Mouse (Mus musculus): ENCODE data around the gene Rabgap1l. TPM values are rescaled to one million over a fixed set of nuclear protein-coding genes. Genes with fewer than 3 reads are reported as not detected.

Rabgap1l gene
- polyA plus RNA-seq, 1 experiment from 2014 or later: 13.6 TPM

- no peak overlapping the region for H3K9ac ChIP-seq (replicated peaks; ENCODE audit: low read length)
- no peaks in the 10 kb centered on the region for H3K9me3 ChIP-seq (replicated peaks; ENCODE audit: control insufficient read depth, low read length)
- no peaks in the 10 kb centered on the region for H3K4me1 ChIP-seq (ENCODE audit: control insufficient read depth, insufficient read depth, low read length)
- DNase-seq (ENCODE audit: low spot score): no peak
- H3K27me3 ChIP-seq (ENCODE audit: control insufficient read depth, insufficient read depth, low read length): no peaks in the 10 kb centered on the region
- 42% methylated on average over 5 of the region's 5 CpGs for WGBS
- H3K4me2 ChIP-seq (ENCODE audit: low read depth, low read length): no peak overlapping the region
- H3K4me3 ChIP-seq (ENCODE audit: low read depth, low read length): no peak overlapping the region
- no peak overlapping the region for H3K27ac ChIP-seq (replicated peaks; ENCODE audit: low read depth, low read length)
- no peak for ATAC-seq (replicated peaks; ENCODE audit: insufficient number of reproducible peaks, low FRiP score, low TSS enrichment, low read depth)
- H3K36me3 ChIP-seq (replicated peaks; ENCODE audit: control insufficient read depth, insufficient read depth, low read depth, low read length): no peaks in the 10 kb centered on the region
These were observed 467.5 kb downstream of the Rabgap1l start for GRCm38 (mm10) chr1:160325542-160325941.

GRCm38 (mm10) chr1:160320690-160321089 is 472.3 kb downstream of the Rabgap1l start:
- Histone ChIP-seq H3K27me3 (ENCODE audit: control insufficient read depth, insufficient read depth, low read length) (no peaks in the 10 kb centered on the region), H3K9ac (replicated peaks; ENCODE audit: low read length) (no peak overlapping the region), H3K4me2 (ENCODE audit: low read depth, low read length) (no peak overlapping the region), H3K9me3 (replicated peaks; ENCODE audit: control insufficient read depth, low read length) (no peaks in the 10 kb centered on the region), H3K4me3 (ENCODE audit: low read depth, low read length) (no peak overlapping the region), H3K36me3 (replicated peaks; ENCODE audit: control insufficient read depth, insufficient read depth, low read depth, low read length) (no peaks in the 10 kb centered on the region), H3K27ac (replicated peaks; ENCODE audit: low read depth, low read length) (no peak overlapping the region), H3K4me1 (ENCODE audit: control insufficient read depth, insufficient read depth, low read length) (no peaks in the 10 kb centered on the region)
- ATAC-seq (replicated peaks; ENCODE audit: insufficient number of reproducible peaks, low FRiP score, low TSS enrichment, low read depth): no peak
- no peak for DNase-seq (ENCODE audit: low spot score)
- 82% methylated on average over 1 of the region's 1 CpGs for WGBS

- WGBS: 72% methylated on average over 8 of the region's 8 CpGs
- DNase-seq (ENCODE audit: low spot score): no peak
These were observed 474.8 kb downstream of the Rabgap1l start for GRCm38 (mm10) chr1:160318057-160318725.

GRCm38 (mm10) chr1:160316239-160316638 is 476.8 kb downstream of the Rabgap1l start:
- no peak overlapping the region for H3K4me2 ChIP-seq (ENCODE audit: low read depth, low read length)
- DNase-seq (ENCODE audit: low spot score): no peak
- WGBS: 88% methylated on average over 2 of the region's 2 CpGs
- no peak overlapping the region for H3K27ac ChIP-seq (replicated peaks; ENCODE audit: low read depth, low read length)
- no peaks in the 10 kb centered on the region for H3K36me3 ChIP-seq (replicated peaks; ENCODE audit: control insufficient read depth, insufficient read depth, low read depth, low read length)
- H3K9me3 ChIP-seq (replicated peaks; ENCODE audit: control insufficient read depth, low read length): no peaks in the 10 kb centered on the region
- no peak overlapping the region for H3K4me3 ChIP-seq (ENCODE audit: low read depth, low read length)
- H3K4me1 ChIP-seq (ENCODE audit: control insufficient read depth, insufficient read depth, low read length): no peaks in the 10 kb centered on the region
- no peak overlapping the region for H3K9ac ChIP-seq (replicated peaks; ENCODE audit: low read length)
- no peaks in the 10 kb centered on the region for H3K27me3 ChIP-seq (ENCODE audit: control insufficient read depth, insufficient read depth, low read length)
- ATAC-seq (replicated peaks; ENCODE audit: insufficient number of reproducible peaks, low FRiP score, low TSS enrichment, low read depth): no peak

More at GRCm38 (mm10) chr1:160318057-160318725, 474.8 kb downstream of the Rabgap1l start:
- H3K9ac ChIP-seq (replicated peaks; ENCODE audit: low read length): no peak overlapping the region
- no peak overlapping the region for H3K4me3 ChIP-seq (ENCODE audit: low read depth, low read length)
- no peaks in the 10 kb centered on the region for H3K4me1 ChIP-seq (ENCODE audit: control insufficient read depth, insufficient read depth, low read length)
- no peaks in the 10 kb centered on the region for H3K9me3 ChIP-seq (replicated peaks; ENCODE audit: control insufficient read depth, low read length)
- no peaks in the 10 kb centered on the region for H3K36me3 ChIP-seq (replicated peaks; ENCODE audit: control insufficient read depth, insufficient read depth, low read depth, low read length)
- H3K27ac ChIP-seq (replicated peaks; ENCODE audit: low read depth, low read length): no peak overlapping the region
- H3K27me3 ChIP-seq (ENCODE audit: control insufficient read depth, insufficient read depth, low read length): no peaks in the 10 kb centered on the region
- no peak overlapping the region for H3K4me2 ChIP-seq (ENCODE audit: low read depth, low read length)
- no peak for ATAC-seq (replicated peaks; ENCODE audit: insufficient number of reproducible peaks, low FRiP score, low TSS enrichment, low read depth)

GRCm38 (mm10) chr1:160312658-160313057 is 480.4 kb downstream of the Rabgap1l start:
- Histone ChIP-seq H3K4me2 (ENCODE audit: low read depth, low read length) (no peak overlapping the region), H3K36me3 (replicated peaks; ENCODE audit: control insufficient read depth, insufficient read depth, low read depth, low read length) (no peaks in the 10 kb centered on the region), H3K9me3 (replicated peaks; ENCODE audit: control insufficient read depth, low read length) (no peaks in the 10 kb centered on the region), H3K27ac (replicated peaks; ENCODE audit: low read depth, low read length) (no peak overlapping the region), H3K27me3 (ENCODE audit: control insufficient read depth, insufficient read depth, low read length) (no peaks in the 10 kb centered on the region), H3K4me3 (ENCODE audit: low read depth, low read length) (no peak overlapping the region), H3K4me1 (ENCODE audit: control insufficient read depth, insufficient read depth, low read length) (no peaks in the 10 kb centered on the region), H3K9ac (replicated peaks; ENCODE audit: low read length) (no peak overlapping the region)
- ATAC-seq (replicated peaks; ENCODE audit: insufficient number of reproducible peaks, low FRiP score, low TSS enrichment, low read depth): no peak
- DNase-seq (ENCODE audit: low spot score): no peak
- WGBS: 95% methylated on average over 4 of the region's 4 CpGs

GRCm38 (mm10) chr1:160311861-160312260 is 481.1 kb downstream of the Rabgap1l start:
- ATAC-seq (replicated peaks; ENCODE audit: insufficient number of reproducible peaks, low FRiP score, low TSS enrichment, low read depth) (no peak), DNase-seq (ENCODE audit: low spot score) (no peak)
- H3K4me3 ChIP-seq (ENCODE audit: low read depth, low read length): no peak overlapping the region
- no peak overlapping the region for H3K9ac ChIP-seq (replicated peaks; ENCODE audit: low read length)
- no peak overlapping the region for H3K27ac ChIP-seq (replicated peaks; ENCODE audit: low read depth, low read length)
- H3K9me3 ChIP-seq (replicated peaks; ENCODE audit: control insufficient read depth, low read length): no peaks in the 10 kb centered on the region
- no peaks in the 10 kb centered on the region for H3K36me3 ChIP-seq (replicated peaks; ENCODE audit: control insufficient read depth, insufficient read depth, low read depth, low read length)
- H3K4me1 ChIP-seq (ENCODE audit: control insufficient read depth, insufficient read depth, low read length): no peaks in the 10 kb centered on the region
- H3K27me3 ChIP-seq (ENCODE audit: control insufficient read depth, insufficient read depth, low read length): no peaks in the 10 kb centered on the region
- no peak overlapping the region for H3K4me2 ChIP-seq (ENCODE audit: low read depth, low read length)
- 8% methylated on average over 2 of the region's 2 CpGs for WGBS

- Histone ChIP-seq H3K27me3 (ENCODE audit: control insufficient read depth, insufficient read depth, low read length) (no peaks in the 10 kb centered on the region), H3K4me3 (ENCODE audit: low read depth, low read length) (no peak overlapping the region), H3K4me1 (ENCODE audit: control insufficient read depth, insufficient read depth, low read length) (no peaks in the 10 kb centered on the region), H3K36me3 (replicated peaks; ENCODE audit: control insufficient read depth, insufficient read depth, low read depth, low read length) (no peaks in the 10 kb centered on the region), H3K27ac (replicated peaks; ENCODE audit: low read depth, low read length) (no peak overlapping the region), H3K9ac (replicated peaks; ENCODE audit: low read length) (no peak overlapping the region), H3K9me3 (replicated peaks; ENCODE audit: control insufficient read depth, low read length) (no peaks in the 10 kb centered on the region), H3K4me2 (ENCODE audit: low read depth, low read length) (no peak overlapping the region)
- DNase-seq (ENCODE audit: low spot score) (no peak), ATAC-seq (replicated peaks; ENCODE audit: insufficient number of reproducible peaks, low FRiP score, low TSS enrichment, low read depth) (no peak)
- 23% methylated on average over 5 of the region's 5 CpGs for WGBS
These were observed 483.1 kb downstream of the Rabgap1l start for GRCm38 (mm10) chr1:160309951-160310350.

- Histone ChIP-seq H3K27ac (replicated peaks; ENCODE audit: low read depth, low read length) (no peak overlapping the region), H3K4me1 (ENCODE audit: control insufficient read depth, insufficient read depth, low read length) (no peaks in the 10 kb centered on the region), H3K4me3 (ENCODE audit: low read depth, low read length) (no peak overlapping the region), H3K9me3 (replicated peaks; ENCODE audit: control insufficient read depth, low read length) (no peaks in the 10 kb centered on the region), H3K4me2 (ENCODE audit: low read depth, low read length) (no peak overlapping the region), H3K27me3 (ENCODE audit: control insufficient read depth, insufficient read depth, low read length) (no peaks in the 10 kb centered on the region), H3K9ac (replicated peaks; ENCODE audit: low read length) (no peak overlapping the region), H3K36me3 (replicated peaks; ENCODE audit: control insufficient read depth, insufficient read depth, low read depth, low read length) (no peaks in the 10 kb centered on the region)
- DNase-seq (ENCODE audit: low spot score) (peak; percentile 18), ATAC-seq (replicated peaks; ENCODE audit: insufficient number of reproducible peaks, low FRiP score, low TSS enrichment, low read depth) (no peak)
- WGBS: 18% methylated on average over 7 of the region's 7 CpGs
These were observed 484.0 kb downstream of the Rabgap1l start for GRCm38 (mm10) chr1:160308996-160309395.
